Mouse (Mus musculus) limb, embryonic 12.5 days (tissue): Measurements from ENCODE around the gene 4930578C19Rik. TPM values are rescaled to one million over a fixed set of nuclear protein-coding genes. Genes with fewer than 3 reads are reported as not detected.

Experiments used
- ATAC-seq: fragments of 200-750 bp; cut with Nextera tagmentation; 2 replicates; pipeline ENCODE4 v1.8.0; 2017; ENCODE audit warnings: low read depth, moderate TSS enrichment; ENCODE audit not compliant: insufficient number of reproducible peaks, insufficient read depth, low FRiP score, low TSS enrichment
- H3K27ac ChIP-seq: fragments of 300-500 bp; sonication (generic); 2 replicates; pipeline ENCODE4 v1.5.1; 2016; ENCODE audit warnings: mild to moderate bottlenecking, moderate library complexity
- H3K27me3 ChIP-seq: fragments of 300-500 bp; sonication (generic); 2 replicates; pipeline ENCODE4 v1.6.1; 2016; ENCODE audit warnings: mild to moderate bottlenecking, moderate library complexity
- H3K36me3 ChIP-seq: fragments of 300-500 bp; sonication (generic); 2 replicates; pipeline ENCODE4 v1.6.1; 2016; ENCODE audit warnings: mild to moderate bottlenecking, moderate library complexity
- H3K4me1 ChIP-seq: fragments of 300-500 bp; sonication (generic); replicated peaks from 2 replicates; pipeline ENCODE4 v1.6.1; 2016
- H3K4me2 ChIP-seq: fragments of 300-500 bp; sonication (generic); 2 replicates; pipeline ENCODE4 v1.6.1; 2016; ENCODE audit warnings: mild to moderate bottlenecking, moderate library complexity
- H3K4me3 ChIP-seq: fragments of 300-500 bp; sonication (generic); replicated peaks from 2 replicates; pipeline ENCODE4 v1.5.1; 2016; ENCODE audit warnings: mild to moderate bottlenecking
- H3K9ac ChIP-seq: fragments of 300-500 bp; sonication (generic); replicated peaks from 2 replicates; pipeline ENCODE4 v1.6.1; 2016; ENCODE audit warnings: mild to moderate bottlenecking, moderate library complexity
- H3K9me3 ChIP-seq: fragments of 300-500 bp; sonication (generic); 2 replicates; pipeline ENCODE4 v1.6.1; 2016; ENCODE audit warnings: mild to moderate bottlenecking, moderate library complexity
- WGBS: fragments of 180-500 bp; shearing (Covaris S2); methylation state at CpG from one replicate; pipeline ENCODE4 v1.1.7; 2016; 5-methylcytosine and 5-hydroxymethylcytosine counted together
- polyA plus RNA-seq: library from polyadenylated mRNA; unstranded; fragments of >200 nt; fragmentation: Nextera tagmentation; extraction: Ambion mirVana; gene quantifications from 2 replicates; pipeline ENCODE4 v1.2.1, GENCODE M21; 2016

The 4930578C19Rik gene
- 0.51 and 0.59 TPM in 2 replicates for polyA plus RNA-seq

- no peaks in the 10 kb centered on the region for H3K27me3 ChIP-seq
- no peak within 1 kb of the TSS for H3K27ac ChIP-seq
- H3K4me1 ChIP-seq, result no peaks in the 10 kb centered on the region
- 80% methylated on average over 8 of the region's 8 CpGs for WGBS
- H3K4me3 ChIP-seq, result no peak within 1 kb of the TSS
- no peak within 1 kb of the TSS for H3K4me2 ChIP-seq
- no peaks in the 10 kb centered on the region for H3K36me3 ChIP-seq
- H3K9me3 ChIP-seq, result no peaks in the 10 kb centered on the region
- H3K9ac ChIP-seq, result no peak within 1 kb of the TSS
- ATAC-seq, result no peak
Observed at GRCm38 (mm10) chrX:18461198-18461601, at the start of gene 4930578C19Rik. TSS of gene 4930578C19Rik (minus strand) at chrX:18461397.

GRCm38 (mm10) chrX:18467690-18468089 is 6.5 kb upstream of the 4930578C19Rik start:
- Histone ChIP-seq H3K4me3 (no peak overlapping the region), H3K4me2 (no peak overlapping the region), H3K4me1 (no peaks in the 10 kb centered on the region), H3K27me3 (no peaks in the 10 kb centered on the region), H3K9ac (no peak overlapping the region), H3K27ac (no peak overlapping the region), H3K9me3 (no peaks in the 10 kb centered on the region), H3K36me3 (no peaks in the 10 kb centered on the region)
- ATAC-seq, result no peak
- 60% methylated on average over 1 of the region's 1 CpGs for WGBS

- no peaks in the 10 kb centered on the region for H3K9me3 ChIP-seq
- no peak overlapping the region for H3K4me3 ChIP-seq
- no peak for ATAC-seq
- H3K4me1 ChIP-seq, result no peaks in the 10 kb centered on the region
- no peak overlapping the region for H3K27ac ChIP-seq
- H3K4me2 ChIP-seq, result no peak overlapping the region
- 93% methylated on average over 1 of the region's 1 CpGs for whole genome bisulfite sequencing
- no peak overlapping the region for H3K9ac ChIP-seq
- H3K27me3 ChIP-seq, result no peaks in the 10 kb centered on the region
- H3K36me3 ChIP-seq, result no peaks in the 10 kb centered on the region
Observed at GRCm38 (mm10) chrX:18462879-18463278, 1.7 kb upstream of the 4930578C19Rik start.

- no peaks in the 10 kb centered on the region for H3K4me1 ChIP-seq
- no peaks in the 10 kb centered on the region for H3K9me3 ChIP-seq
- no peaks in the 10 kb centered on the region for H3K36me3 ChIP-seq
- no peak overlapping the region for H3K9ac ChIP-seq
- no peak overlapping the region for H3K4me2 ChIP-seq
- ATAC-seq, result no peak
- H3K27me3 ChIP-seq, result no peaks in the 10 kb centered on the region
- H3K4me3 ChIP-seq, result no peak overlapping the region
- 34% methylated on average over 1 of the region's 1 CpGs for WGBS
- no peak overlapping the region for H3K27ac ChIP-seq
Observed at GRCm38 (mm10) chrX:18451559-18451958, 9.6 kb downstream of the 4930578C19Rik start.

GRCm38 (mm10) chrX:18442066-18442465 is 19.1 kb downstream of the 4930578C19Rik start:
- 37% methylated on average over 5 of the region's 5 CpGs for whole genome bisulfite sequencing
- no peak for ATAC-seq

GRCm38 (mm10) chrX:18425451-18425850 is 35.7 kb downstream of the 4930578C19Rik start:
- no peak overlapping the region for H3K4me2 ChIP-seq
- H3K9me3 ChIP-seq, result no peaks in the 10 kb centered on the region
- H3K9ac ChIP-seq, result no peak overlapping the region
- no peaks in the 10 kb centered on the region for H3K36me3 ChIP-seq
- H3K27ac ChIP-seq, result no peak overlapping the region
- no peaks in the 10 kb centered on the region for H3K27me3 ChIP-seq
- H3K4me1 ChIP-seq, result no peaks in the 10 kb centered on the region
- H3K4me3 ChIP-seq, result no peak overlapping the region
- 89% methylated on average over 3 of the region's 3 CpGs for WGBS
- no peak for ATAC-seq

More at GRCm38 (mm10) chrX:18442066-18442465, 19.1 kb downstream of the 4930578C19Rik start:
- H3K4me1 ChIP-seq, result no peaks in the 10 kb centered on the region
- no peaks in the 10 kb centered on the region for H3K9me3 ChIP-seq
- H3K9ac ChIP-seq, result no peak overlapping the region
- H3K27me3 ChIP-seq, result no peaks in the 10 kb centered on the region
- no peak overlapping the region for H3K4me2 ChIP-seq
- no peaks in the 10 kb centered on the region for H3K36me3 ChIP-seq
- H3K27ac ChIP-seq, result no peak overlapping the region
- no peak overlapping the region for H3K4me3 ChIP-seq

- H3K36me3 ChIP-seq, result no peaks in the 10 kb centered on the region
- no peaks in the 10 kb centered on the region for H3K27me3 ChIP-seq
- WGBS, result 95% methylated on average over 4 of the region's 4 CpGs
- no peak overlapping the region for H3K4me3 ChIP-seq
- no peaks in the 10 kb centered on the region for H3K9me3 ChIP-seq
- no peak overlapping the region for H3K9ac ChIP-seq
- H3K4me1 ChIP-seq, result no peaks in the 10 kb centered on the region
- no peak overlapping the region for H3K4me2 ChIP-seq
- no peak overlapping the region for H3K27ac ChIP-seq
- ATAC-seq, result no peak
Observed at GRCm38 (mm10) chrX:18423206-18423605, 38.0 kb downstream of the 4930578C19Rik start.

- ATAC-seq, result no peak
- no peaks in the 10 kb centered on the region for H3K4me1 ChIP-seq
Observed at GRCm38 (mm10) chrX:18420161-18420784, 40.9 kb downstream of the 4930578C19Rik start.

GRCm38 (mm10) chrX:18418977-18419376 is 42.2 kb downstream of the 4930578C19Rik start:
- H3K27me3 ChIP-seq, result no peaks in the 10 kb centered on the region
- no peak for ATAC-seq
- no peak overlapping the region for H3K27ac ChIP-seq
- H3K9ac ChIP-seq, result no peak overlapping the region
- H3K36me3 ChIP-seq, result no peaks in the 10 kb centered on the region
- H3K4me3 ChIP-seq, result no peak overlapping the region
- no peaks in the 10 kb centered on the region for H3K4me1 ChIP-seq
- no peaks in the 10 kb centered on the region for H3K9me3 ChIP-seq
- WGBS, result 36% methylated on average over 1 of the region's 1 CpGs
- H3K4me2 ChIP-seq, result no peak overlapping the region

More at GRCm38 (mm10) chrX:18420161-18420784, 40.9 kb downstream of the 4930578C19Rik start:
- Histone ChIP-seq H3K36me3 (no peaks in the 10 kb centered on the region), H3K9ac (no peak overlapping the region), H3K4me2 (no peak overlapping the region), H3K9me3 (no peaks in the 10 kb centered on the region), H3K4me3 (no peak overlapping the region), H3K27ac (no peak overlapping the region), H3K27me3 (no peaks in the 10 kb centered on the region)
- 90% methylated on average over 4 of the region's 4 CpGs for WGBS

- no peak overlapping the region for H3K27ac ChIP-seq
- no peak overlapping the region for H3K4me2 ChIP-seq
- no peak overlapping the region for H3K4me3 ChIP-seq
- H3K36me3 ChIP-seq, result no peaks in the 10 kb centered on the region
- 83% methylated on average over 2 of the region's 2 CpGs for WGBS
- no peaks in the 10 kb centered on the region for H3K4me1 ChIP-seq
- no peaks in the 10 kb centered on the region for H3K27me3 ChIP-seq
- H3K9ac ChIP-seq, result no peak overlapping the region
- no peaks in the 10 kb centered on the region for H3K9me3 ChIP-seq
- ATAC-seq, result no peak
Observed at GRCm38 (mm10) chrX:18414560-18414959, 46.6 kb downstream of the 4930578C19Rik start.

GRCm38 (mm10) chrX:18411071-18411840 is 49.9 kb downstream of the 4930578C19Rik start:
- Histone ChIP-seq H3K36me3 (no peaks in the 10 kb centered on the region), H3K27ac (no peak overlapping the region), H3K9ac (no peak overlapping the region), H3K4me2 (no peak overlapping the region), H3K9me3 (no peaks in the 10 kb centered on the region), H3K4me3 (no peak overlapping the region), H3K4me1 (no peaks in the 10 kb centered on the region), H3K27me3 (no peaks in the 10 kb centered on the region)
- ATAC-seq, result no peak
- 86% methylated on average over 10 of the region's 10 CpGs for WGBS
